Mouse (Mus musculus) forebrain, embryonic 10.5 days (tissue): ENCODE results near the gene Ace3. TPM values are rescaled to one million over a fixed set of nuclear protein-coding genes. Genes with fewer than 3 reads are reported as not detected.

ENCODE experiments used
- polyA plus RNA-seq: library from polyadenylated mRNA; unstranded; fragments of >200 nt; fragmentation: Nextera tagmentation; extraction: Ambion mirVana; gene quantifications from 2 replicates; pipeline ENCODE4 v1.2.1, GENCODE M21; 2016

The Ace3 gene
- polyA plus RNA-seq, 1 experiment from 2014 or later: not detected

Other genes starting within 250 kb of the Ace3 start
- gene Cyb561, start 41.3 kb upstream of the Ace3 start, polyA plus RNA-seq: 14.5 and 15.4 TPM in 2 replicates
- 0.28 and 0.74 TPM in 2 replicates for gene Ace, start 26.7 kb upstream of the Ace3 start, polyA plus RNA-seq
- gene Kcnh6, start 13.4 kb downstream of the Ace3 start, polyA plus RNA-seq: 0.39 and 0.58 TPM in 2 replicates
- 84.0 and 87.1 TPM in 2 replicates for gene Dcaf7, start 42.2 kb downstream of the Ace3 start, polyA plus RNA-seq
- gene Taco1, start 71.4 kb downstream of the Ace3 start, polyA plus RNA-seq: 15.1 and 15.4 TPM in 2 replicates
- 16.1 and 18.2 TPM in 2 replicates for gene Map3k3, start 89.9 kb downstream of the Ace3 start, polyA plus RNA-seq
- gene Gm10840, start 166.2 kb downstream of the Ace3 start, polyA plus RNA-seq: 0.82 TPM in 1 of 2 replicates, not detected in the other
- gene Limd2, start 166.2 kb downstream of the Ace3 start, polyA plus RNA-seq: 364 and 375 TPM in 2 replicates
- 41.4 and 41.9 TPM in 2 replicates for gene Strada, start 207.5 kb downstream of the Ace3 start, polyA plus RNA-seq
- gene Ccdc47, start 221.7 kb downstream of the Ace3 start, polyA plus RNA-seq: 77.3 and 77.4 TPM in 2 replicates
- gene Ddx42, start 222.3 kb downstream of the Ace3 start, polyA plus RNA-seq: 105 and 109 TPM in 2 replicates